Mouse (Mus musculus): Measurements from ENCODE around the gene Gm49510. TPM values are rescaled to one million over a fixed set of nuclear protein-coding genes. Genes with fewer than 3 reads are reported as not detected.

Gm49510 gene
- polyA plus RNA-seq, 1 experiment from 2014 or later, result 0.50 TPM

DNA sequence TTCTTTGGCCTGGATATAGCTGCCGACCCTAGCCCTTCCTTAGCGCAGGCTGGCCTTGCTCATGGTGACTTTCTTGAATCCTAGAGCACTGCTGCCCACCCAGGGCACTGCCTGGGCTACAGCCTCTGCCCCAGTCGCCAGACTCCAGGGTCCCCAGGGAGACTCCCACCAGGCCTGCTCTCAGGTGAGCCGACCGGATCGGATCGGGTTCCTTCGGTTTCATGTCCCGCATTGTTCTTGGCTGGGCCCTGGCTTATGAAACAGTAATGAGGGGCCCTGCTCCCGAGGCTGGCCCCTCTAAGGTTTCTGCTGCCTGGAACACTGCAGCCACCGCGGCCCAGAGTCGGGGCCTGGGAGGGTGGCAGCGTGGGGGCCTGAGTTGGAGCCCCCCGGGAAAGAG, 57.6 kb downstream of the Gm49510 start:
- Histone ChIP-seq H3K4me2 (peak overlapping the region; percentile 17; the same call in 1 of the 2 replicates), H3K27me3 (no peaks in the 10 kb centered on the region), H3K9ac (no peak overlapping the region), H3K4me3 (no peak overlapping the region), H3K36me3 (peaks cover 10% of the 10 kb centered on the region; the same call in 1 of the 2 replicates), H3K4me1 (peaks cover 12% of the 10 kb centered on the region), H3K9me3 (no peaks in the 10 kb centered on the region), H3K27ac (peak overlapping the region; percentile 61; the same call in 1 of the 2 replicates)
- 37% methylated on average over 15 of the region's 15 CpGs for WGBS
- no peak for ATAC-seq (ENCODE audit: insufficient number of reproducible peaks, low FRiP score, low TSS enrichment, low read depth)

DNA sequence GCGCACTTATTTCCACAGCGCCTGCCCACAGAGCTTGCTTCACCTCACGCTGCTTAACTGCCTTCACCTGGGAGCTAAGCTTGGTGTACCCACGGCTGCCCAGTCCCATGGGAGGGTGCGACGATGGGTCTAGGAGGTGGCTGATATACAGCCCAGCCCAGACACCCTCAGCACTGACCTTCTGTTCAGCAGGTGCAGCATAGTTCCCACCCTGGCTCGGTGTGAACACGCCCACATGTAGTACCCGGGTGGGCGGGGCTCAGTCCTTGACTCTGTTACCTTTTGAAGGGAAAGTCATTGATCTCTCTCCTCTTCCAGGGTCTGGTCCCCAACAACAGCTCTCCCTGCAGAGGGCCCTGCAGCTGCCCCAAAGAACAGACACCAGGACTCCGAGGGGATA, 60.1 kb downstream of the Gm49510 start:
- Histone ChIP-seq H3K4me2 (no peak overlapping the region), H3K9ac (no peak overlapping the region), H3K27ac (no peak overlapping the region), H3K9me3 (no peaks in the 10 kb centered on the region), H3K4me1 (peaks cover 21% of the 10 kb centered on the region), H3K36me3 (peaks cover 11% of the 10 kb centered on the region; the same call in 1 of the 2 replicates), H3K27me3 (no peaks in the 10 kb centered on the region), H3K4me3 (no peak overlapping the region)
- 83% methylated on average over 11 of the region's 11 CpGs for WGBS
- ATAC-seq (ENCODE audit: insufficient number of reproducible peaks, low FRiP score, low TSS enrichment, low read depth), result no peak

DNA sequence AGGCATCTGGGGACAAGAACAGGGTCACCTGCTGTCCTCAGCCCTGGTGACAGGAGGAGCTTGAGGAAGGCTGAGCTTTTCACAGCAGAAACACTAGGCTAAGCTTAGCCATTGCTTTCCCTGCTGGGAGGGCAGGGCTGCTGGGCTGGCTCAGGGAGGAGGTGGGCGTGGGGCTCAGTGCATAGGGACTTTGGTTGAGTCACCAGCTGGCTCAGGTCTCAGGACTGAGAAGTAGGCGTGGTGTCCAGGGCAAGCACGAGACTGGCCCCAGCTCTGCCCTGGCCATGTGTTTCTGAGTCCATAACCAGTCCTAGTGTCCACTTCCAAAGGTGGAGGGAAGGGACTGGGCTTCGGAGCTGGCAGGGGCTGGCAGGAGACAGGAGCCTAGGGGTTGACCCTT, 60.6 kb downstream of the Gm49510 start:
- Histone ChIP-seq H3K27me3 (no peaks in the 10 kb centered on the region), H3K9me3 (no peaks in the 10 kb centered on the region), H3K9ac (no peak overlapping the region), H3K4me2 (no peak overlapping the region), H3K4me3 (no peak overlapping the region), H3K4me1 (peaks cover 21% of the 10 kb centered on the region), H3K36me3 (peaks cover 11% of the 10 kb centered on the region; the same call in 1 of the 2 replicates), H3K27ac (no peak overlapping the region)
- no peak for ATAC-seq (ENCODE audit: insufficient number of reproducible peaks, low FRiP score, low TSS enrichment, low read depth)
- WGBS, result 57% methylated on average over 4 of the region's 4 CpGs

DNA sequence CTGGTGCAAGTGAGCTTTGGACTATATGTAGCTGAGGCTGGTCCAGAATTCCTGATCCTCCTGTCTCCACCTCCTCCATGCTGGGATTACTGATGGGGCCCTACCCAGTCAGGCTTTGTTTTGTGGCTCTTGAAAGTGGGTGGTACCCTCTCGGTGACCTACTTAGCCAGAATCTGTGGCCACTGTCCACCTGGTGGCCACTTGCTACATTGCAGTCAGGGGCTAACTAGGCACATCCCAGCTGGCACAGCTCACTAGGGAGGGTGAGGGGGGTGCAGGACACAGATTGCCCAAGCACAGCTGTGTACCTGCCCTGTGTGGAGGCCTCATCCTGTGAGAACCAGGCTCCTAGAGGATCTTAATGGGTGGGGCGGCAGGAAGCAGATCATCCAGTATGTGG, 63.4 kb downstream of the Gm49510 start:
- no peaks in the 10 kb centered on the region for H3K9me3 ChIP-seq
- peaks cover 9% of the 10 kb centered on the region for H3K4me1 ChIP-seq
- H3K27me3 ChIP-seq, result no peaks in the 10 kb centered on the region
- ATAC-seq (ENCODE audit: insufficient number of reproducible peaks, low FRiP score, low TSS enrichment, low read depth), result no peak
- peaks cover 14% of the 10 kb centered on the region for H3K36me3 ChIP-seq
- H3K9ac ChIP-seq, result no peak overlapping the region
- 49% methylated on average over 2 of the region's 2 CpGs for whole genome bisulfite sequencing
- H3K27ac ChIP-seq, result no peak overlapping the region
- no peak overlapping the region for H3K4me3 ChIP-seq
- H3K4me2 ChIP-seq, result no peak overlapping the region

Small RNA genes within 50 kb of the gene (microRNA-seq; reads per million reads assigned to microRNA genes)
- gene Mir6955, result not detected

Other genes starting within 250 kb of the Gm49510 start
- gene Elfn2, start 180.9 kb upstream of the Gm49510 start, polyA plus RNA-seq (2015; fragmentation: Nextera tagmentation; extraction: Ambion mirVana), result 0.05 and 0.22 TPM in 2 replicates
- 15.1 and 16.3 TPM in 2 replicates for gene Mfng, start 126.2 kb upstream of the Gm49510 start, polyA plus RNA-seq (2015; fragmentation: Nextera tagmentation; extraction: Ambion mirVana)
- gene Card10, start 96.6 kb upstream of the Gm49510 start, polyA plus RNA-seq (2015; fragmentation: Nextera tagmentation; extraction: Ambion mirVana), result 3.4 and 3.8 TPM in 2 replicates
- gene Cdc42ep1, start 57.0 kb upstream of the Gm49510 start, polyA plus RNA-seq (2015; fragmentation: Nextera tagmentation; extraction: Ambion mirVana), result 26.5 and 30.0 TPM in 2 replicates
- gene Lgals2, start 44.1 kb upstream of the Gm49510 start, polyA plus RNA-seq (2015; fragmentation: Nextera tagmentation; extraction: Ambion mirVana), result 0.65 and 0.73 TPM in 2 replicates
- 53.2 and 54.4 TPM in 2 replicates for gene Gga1, start 22.5 kb upstream of the Gm49510 start, polyA plus RNA-seq (2015; fragmentation: Nextera tagmentation; extraction: Ambion mirVana)
- 55.2 and 61.1 TPM in 2 replicates for gene Sh3bp1, start 101 bp downstream of the Gm49510 start, polyA plus RNA-seq (2015; fragmentation: Nextera tagmentation; extraction: Ambion mirVana)
- gene Pdxp, start 14.3 kb downstream of the Gm49510 start, polyA plus RNA-seq (2015; fragmentation: Nextera tagmentation; extraction: Ambion mirVana), result 13.0 and 15.0 TPM in 2 replicates
- gene Lgals1, start 27.1 kb downstream of the Gm49510 start, polyA plus RNA-seq (2015; fragmentation: Nextera tagmentation; extraction: Ambion mirVana), result 2,795 and 2,816 TPM in 2 replicates
- 53.2 and 55.2 TPM in 2 replicates for gene Nol12, start 35.3 kb downstream of the Gm49510 start, polyA plus RNA-seq (2015; fragmentation: Nextera tagmentation; extraction: Ambion mirVana)
- gene Triobp, start 48.1 kb downstream of the Gm49510 start, polyA plus RNA-seq (2015; fragmentation: Nextera tagmentation; extraction: Ambion mirVana), result 54.8 and 59.2 TPM in 2 replicates
- 487 and 628 TPM in 2 replicates for gene H1f0, start 128.8 kb downstream of the Gm49510 start, polyA plus RNA-seq (2015; fragmentation: Nextera tagmentation; extraction: Ambion mirVana)
- gene Galr3, start 142.2 kb downstream of the Gm49510 start, polyA plus RNA-seq (2015; fragmentation: Nextera tagmentation; extraction: Ambion mirVana), result 0.13 TPM in 1 of 2 replicates, not detected in the other
- gene Ankrd54, start 163.2 kb downstream of the Gm49510 start, polyA plus RNA-seq (2015; fragmentation: Nextera tagmentation; extraction: Ambion mirVana), result 43.9 and 46.6 TPM in 2 replicates
- 203 and 206 TPM in 2 replicates for gene Eif3l, start 175.5 kb downstream of the Gm49510 start, polyA plus RNA-seq (2015; fragmentation: Nextera tagmentation; extraction: Ambion mirVana)
- gene Micall1, start 209.2 kb downstream of the Gm49510 start, polyA plus RNA-seq (2015; fragmentation: Nextera tagmentation; extraction: Ambion mirVana), result 15.1 and 16.3 TPM in 2 replicates
- 295 and 310 TPM in 2 replicates for gene Polr2f, start 241.3 kb downstream of the Gm49510 start, polyA plus RNA-seq (2015; fragmentation: Nextera tagmentation; extraction: Ambion mirVana)
- gene 1700088E04Rik, start 241.6 kb downstream of the Gm49510 start, polyA plus RNA-seq (2015; fragmentation: Nextera tagmentation; extraction: Ambion mirVana), result 6.3 and 8.5 TPM in 2 replicates